Mouse (Mus musculus) heart, embryonic 14.5 days (tissue): Measurements from ENCODE around the gene Eif4ebp2. TPM values are rescaled to one million over a fixed set of nuclear protein-coding genes. Genes with fewer than 3 reads are reported as not detected.

Experiments used
- ATAC-seq: fragments of 200-750 bp; cut with Nextera tagmentation; 2 replicates; pipeline ENCODE4 v1.8.0; 2017; ENCODE audit warnings: low read depth, moderate TSS enrichment; ENCODE audit not compliant: insufficient number of reproducible peaks, insufficient read depth, low FRiP score
- H3K27ac ChIP-seq, 2 experiments: fragments of 200-500 bp in 1 of 2; fragments of 300-500 bp in 1 of 2; sonication (generic) in 1 of 2; replicated peaks in 1 of 2; 2 replicates each; pipeline ENCODE4 v1.5.1; 2012 to 2014; ENCODE audit warnings: low read depth in 2 of 2, low read length in 2 of 2, control low read depth in 1 of 2, mild to moderate bottlenecking in 1 of 2, mixed read lengths in 1 of 2; ENCODE audit not compliant: control insufficient read depth in 1 of 2, insufficient read depth in 1 of 2
- H3K27me3 ChIP-seq: fragments of 300-500 bp; sonication (generic); 2 replicates; pipeline ENCODE4 v1.6.1; 2014; ENCODE audit warnings: mild to moderate bottlenecking, low read length, control low read depth; ENCODE audit not compliant: control insufficient read depth, insufficient read depth
- H3K36me3 ChIP-seq: fragments of 300-500 bp; sonication (generic); 2 replicates; pipeline ENCODE4 v1.6.1; 2014; ENCODE audit warnings: mild to moderate bottlenecking, control low read depth, low read length, mixed read lengths; ENCODE audit not compliant: control insufficient read depth, insufficient read depth
- H3K4me1 ChIP-seq, 2 experiments: fragments of 200-500 bp in 1 of 2; fragments of 300-500 bp in 1 of 2; sonication (generic) in 1 of 2; 2 replicates each; pipeline ENCODE4 v1.6.1; 2012 to 2014; ENCODE audit warnings: low read length in 2 of 2, control low read depth in 1 of 2, mixed read lengths in 1 of 2; ENCODE audit not compliant: control insufficient read depth in 2 of 2, insufficient read depth in 2 of 2
- H3K4me2 ChIP-seq: fragments of 300-500 bp; sonication (generic); 2 replicates; pipeline ENCODE4 v1.6.1; 2014; ENCODE audit warnings: mild to moderate bottlenecking, low read length
- H3K4me3 ChIP-seq, 2 experiments: fragments of 200-500 bp in 1 of 2; fragments of 300-500 bp in 1 of 2; sonication (generic) in 1 of 2; 2 replicates each; pipeline ENCODE4 v1.5.1; 2012 to 2014; ENCODE audit warnings: low read length in 2 of 2, mild to moderate bottlenecking in 2 of 2, control low read depth in 1 of 2, low read depth in 1 of 2, moderate library complexity in 1 of 2; ENCODE audit not compliant: control insufficient read depth in 1 of 2, insufficient read depth in 1 of 2
- H3K9ac ChIP-seq: fragments of 300-500 bp; sonication (generic); 2 replicates; pipeline ENCODE4 v1.6.1; 2014; ENCODE audit warnings: mild to moderate bottlenecking, low read length
- H3K9me3 ChIP-seq: fragments of 300-500 bp; sonication (generic); 2 replicates; pipeline ENCODE4 v1.6.1; 2016; ENCODE audit warnings: low read length, control low read depth; ENCODE audit not compliant: control insufficient read depth
- WGBS: fragments of 180-500 bp; shearing (Covaris S2); extraction: QIAGEN DNeasy Blood & Tissue Kit; methylation state at CpG from one replicate; pipeline ENCODE4 v1.1.7; 2014; 5-methylcytosine and 5-hydroxymethylcytosine counted together
- polyA plus RNA-seq: library from polyadenylated mRNA; unstranded; fragments of >200 nt; fragmentation: Nextera tagmentation; extraction: Ambion mirVana; gene quantifications from 2 replicates; pipeline ENCODE4 v1.2.1, GENCODE M21; 2014

Gene Eif4ebp2
- polyA plus RNA-seq, 1 experiment from 2014 or later = 36.9 TPM

GRCm38 (mm10) chr10:61426251-61426757 is 26.2 kb downstream of the Eif4ebp2 start:
- no peaks in the 10 kb centered on the region for H3K27me3 ChIP-seq
- H3K4me2 ChIP-seq = no peak overlapping the region
- H3K36me3 ChIP-seq = peaks cover 23% of the 10 kb centered on the region
- H3K4me3 ChIP-seq = no peak overlapping the region
- 9% methylated on average over 2 of the region's 2 CpGs for WGBS
- H3K27ac ChIP-seq = peak overlapping the region in 1 of 2 experiments; percentile 41; a peak in 2 of 4 replicates
- H3K4me1 ChIP-seq = peaks cover 7 to 21% of the 10 kb centered on the region in 2 experiments
- 0 out of 2 replicates have a peak, but pooled peaks have one; percentile 18 for ATAC-seq
- H3K9me3 ChIP-seq = no peaks in the 10 kb centered on the region
- no peak overlapping the region for H3K9ac ChIP-seq

DNA sequence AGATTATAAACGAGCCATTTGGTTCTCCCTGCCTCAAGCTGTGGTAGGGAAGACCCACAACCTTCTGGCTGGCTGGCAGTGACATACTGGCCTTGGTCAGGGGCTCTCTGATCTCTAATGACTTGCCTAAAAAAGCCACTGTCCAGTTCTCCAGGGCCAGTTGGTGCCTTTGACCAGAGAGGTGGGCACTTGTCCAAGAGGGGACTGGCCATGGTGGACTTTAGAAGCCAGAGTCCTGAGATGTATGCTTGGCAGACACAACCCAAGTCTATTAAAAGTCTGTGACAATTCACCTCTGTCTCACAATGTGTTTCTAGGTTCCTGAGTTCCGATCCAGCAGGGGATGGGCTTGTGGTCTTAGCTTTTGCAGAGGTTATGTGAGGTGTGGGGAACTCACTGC is 27.4 kb downstream of the Eif4ebp2 start:
- ATAC-seq = no peak
- 65% methylated on average over 2 of the region's 2 CpGs for WGBS
- H3K4me2 ChIP-seq = no peak overlapping the region
- no peaks in the 10 kb centered on the region for H3K9me3 ChIP-seq
- peaks cover 11% of the 10 kb centered on the region for H3K36me3 ChIP-seq
- H3K4me3 ChIP-seq = no peak overlapping the region
- H3K27me3 ChIP-seq = peaks cover 4% of the 10 kb centered on the region
- H3K27ac ChIP-seq = no peak overlapping the region
- H3K4me1 ChIP-seq = peaks cover 7 to 21% of the 10 kb centered on the region in 2 experiments
- H3K9ac ChIP-seq = no peak overlapping the region

GRCm38 (mm10) chr10:61424500-61424899 is 28.0 kb downstream of the Eif4ebp2 start:
- Histone ChIP-seq H3K4me3 (no peak overlapping the region), H3K9ac (no peak overlapping the region; the same call in 1 of the 2 replicates), H3K9me3 (no peaks in the 10 kb centered on the region), H3K27me3 (peaks cover 9% of the 10 kb centered on the region), H3K4me2 (peak overlapping the region; percentile 44), H3K27ac (no peak overlapping the region), H3K4me1 (peaks cover 7 to 21% of the 10 kb centered on the region in 2 experiments), H3K36me3 (peaks cover 5% of the 10 kb centered on the region)
- ATAC-seq = no peak; the same call in 1 of the 2 replicates
- WGBS = 19% methylated on average over 7 of the region's 7 CpGs

DNA sequence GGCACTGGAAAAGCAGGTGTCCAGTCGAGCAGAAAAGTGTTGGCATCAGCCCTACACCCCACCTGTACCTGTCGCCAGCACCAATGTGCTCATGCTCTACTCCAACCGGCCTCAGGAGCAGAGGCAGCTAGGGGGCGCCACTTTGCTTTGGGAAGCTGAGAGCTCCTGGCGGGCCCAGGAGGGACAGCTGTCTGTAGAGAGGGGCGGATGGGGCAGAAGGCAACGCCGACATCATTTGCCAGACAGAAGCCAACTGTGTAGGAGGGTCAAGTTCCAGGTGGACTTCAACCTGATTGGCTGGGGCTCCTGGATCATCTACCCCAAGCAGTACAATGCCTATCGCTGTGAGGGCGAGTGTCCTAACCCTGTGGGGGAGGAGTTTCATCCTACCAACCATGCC is 29.2 kb downstream of the Eif4ebp2 start:
- peaks cover 21% of the 10 kb centered on the region for H3K27me3 ChIP-seq
- no peaks in the 10 kb centered on the region for H3K9me3 ChIP-seq
- ATAC-seq = no peak
- H3K36me3 ChIP-seq = no peaks in the 10 kb centered on the region
- WGBS = 56% methylated on average over 10 of the region's 10 CpGs
- no peak overlapping the region for H3K9ac ChIP-seq
- H3K4me2 ChIP-seq = no peak overlapping the region
- no peak overlapping the region for H3K4me3 ChIP-seq
- no peak overlapping the region for H3K27ac ChIP-seq
- peaks cover 9 to 24% of the 10 kb centered on the region in 2 experiments for H3K4me1 ChIP-seq

DNA sequence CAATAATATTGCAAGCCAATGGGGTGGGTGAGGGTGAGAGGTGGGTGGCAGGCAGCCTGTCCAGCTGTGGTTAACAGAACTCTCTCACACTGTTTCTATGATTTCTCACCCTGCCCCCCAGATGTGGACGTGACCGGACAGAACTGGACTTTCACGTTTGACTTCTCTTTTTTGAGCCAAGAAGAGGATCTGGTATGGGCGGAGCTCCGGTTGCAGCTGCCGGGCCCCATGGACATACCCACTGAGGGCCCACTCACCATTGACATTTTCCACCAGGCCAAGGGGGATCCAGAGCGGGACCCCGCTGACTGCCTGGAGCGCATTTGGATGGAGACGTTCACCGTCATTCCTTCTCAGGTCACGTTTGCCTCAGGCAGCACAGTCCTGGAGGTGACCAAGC is 29.6 kb downstream of the Eif4ebp2 start:
- Histone ChIP-seq H3K4me2 (no peak overlapping the region), H3K27ac (no peak overlapping the region), H3K9ac (no peak overlapping the region), H3K36me3 (no peaks in the 10 kb centered on the region), H3K4me3 (no peak overlapping the region), H3K4me1 (peaks cover 9 to 28% of the 10 kb centered on the region in 2 experiments), H3K27me3 (peaks cover 25% of the 10 kb centered on the region), H3K9me3 (no peaks in the 10 kb centered on the region)
- 88% methylated on average over 12 of the region's 12 CpGs for WGBS
- ATAC-seq = no peak

DNA sequence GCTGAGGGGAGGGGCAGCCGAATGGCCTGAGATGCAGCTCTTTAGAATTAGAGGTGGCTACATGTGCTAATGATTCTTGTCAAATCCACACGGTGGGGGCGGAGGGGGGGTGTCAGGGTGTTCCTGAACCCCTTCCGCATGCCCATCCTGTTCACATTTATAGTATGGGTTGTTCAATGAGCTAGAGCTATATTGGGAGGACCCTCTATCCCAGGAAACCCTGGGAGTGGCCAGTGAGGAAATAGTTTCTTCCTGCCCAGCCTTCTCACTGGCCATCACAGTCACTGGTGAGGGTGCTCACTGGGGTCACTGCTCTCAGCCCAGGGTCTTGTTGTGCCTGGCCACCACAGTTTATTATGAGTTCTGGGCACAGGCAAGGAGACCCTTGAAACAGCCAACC is 32.5 kb downstream of the Eif4ebp2 start:
- WGBS = 50% methylated on average over 4 of the region's 4 CpGs
- H3K27ac ChIP-seq = no peak overlapping the region
- no peaks in the 10 kb centered on the region for H3K9me3 ChIP-seq
- peaks cover 45% of the 10 kb centered on the region for H3K27me3 ChIP-seq
- no peak for ATAC-seq
- no peak overlapping the region for H3K9ac ChIP-seq
- no peak overlapping the region for H3K4me3 ChIP-seq
- peaks cover 9 to 18% of the 10 kb centered on the region in 2 experiments for H3K4me1 ChIP-seq
- no peaks in the 10 kb centered on the region for H3K36me3 ChIP-seq
- H3K4me2 ChIP-seq = no peak overlapping the region

DNA sequence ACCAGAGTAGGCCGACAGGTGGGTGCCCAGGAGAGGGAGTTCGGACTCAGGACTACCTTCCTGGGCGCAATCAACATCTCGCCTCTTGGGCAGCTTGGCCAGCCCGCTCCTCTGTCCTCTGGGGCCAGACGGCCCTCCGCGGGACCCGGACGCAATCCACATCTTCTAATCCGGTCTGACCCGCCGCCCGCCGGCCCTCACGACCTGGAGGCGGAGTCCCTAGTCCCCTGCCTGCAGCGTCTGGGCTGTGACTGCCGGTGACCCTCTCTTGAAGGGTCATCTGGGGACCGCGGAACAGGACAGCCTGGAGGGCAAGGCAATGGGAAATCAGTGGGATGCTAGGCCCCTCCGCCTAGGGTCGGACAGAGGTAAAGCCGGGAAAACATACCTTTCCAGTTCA is 33.3 kb downstream of the Eif4ebp2 start:
- Histone ChIP-seq H3K4me2 (peak overlapping the region; percentile 86; the same call in 1 of the 2 replicates), H3K27me3 (peaks cover 45% of the 10 kb centered on the region), H3K9ac (no peak overlapping the region), H3K4me1 (peaks cover 4 to 12% of the 10 kb centered on the region in 2 experiments; a peak in 3 of 4 replicates), H3K9me3 (no peaks in the 10 kb centered on the region), H3K27ac (no peak overlapping the region), H3K4me3 (peak overlapping the region in 1 of 2 experiments; percentile 44; a peak in 1 of 4 replicates), H3K36me3 (no peaks in the 10 kb centered on the region)
- no peak for ATAC-seq
- WGBS = 5% methylated on average over 23 of the region's 24 CpGs
